Mouse (Mus musculus) intestine, postnatal 0 days (tissue): ENCODE measurements around the gene Usp34. TPM values are rescaled to one million over a fixed set of nuclear protein-coding genes. Genes with fewer than 3 reads are reported as not detected.

Experiments used
- ATAC-seq: fragments of 200-750 bp; cut with Nextera tagmentation; 2 replicates; pipeline ENCODE4 v1.8.0; 2017; ENCODE audit warnings: mild to moderate bottlenecking, moderate TSS enrichment, moderate library complexity
- H3K27ac ChIP-seq: fragments of 300-500 bp; sonication (generic); 2 replicates; pipeline ENCODE4 v1.5.1; 2014; ENCODE audit warnings: mild to moderate bottlenecking, low read depth, low read length, moderate library complexity
- H3K27me3 ChIP-seq: fragments of 300-500 bp; sonication (generic); replicated peaks from 2 replicates; pipeline ENCODE4 v1.6.1; 2014; ENCODE audit warnings: low read length, mixed read lengths; ENCODE audit not compliant: control insufficient read depth, insufficient read depth
- H3K36me3 ChIP-seq: fragments of 300-500 bp; sonication (generic); 2 replicates; pipeline ENCODE4 v1.6.1; 2014; ENCODE audit warnings: mild to moderate bottlenecking, moderate library complexity; ENCODE audit not compliant: control insufficient read depth, insufficient read depth
- H3K4me1 ChIP-seq: fragments of 300-500 bp; sonication (generic); replicated peaks from 2 replicates; pipeline ENCODE4 v1.6.1; 2014; ENCODE audit warnings: antibody characterized with exemption, low read length, mixed read lengths; ENCODE audit not compliant: control insufficient read depth, insufficient read depth
- H3K4me2 ChIP-seq: fragments of 300-500 bp; sonication (generic); replicated peaks from 2 replicates; pipeline ENCODE4 v1.6.1; 2014; ENCODE audit warnings: low read depth, mild to moderate bottlenecking, moderate library complexity
- H3K4me3 ChIP-seq: fragments of 300-500 bp; sonication (generic); 2 replicates; pipeline ENCODE4 v1.5.1; 2014; ENCODE audit warnings: low read depth, low read length
- H3K9ac ChIP-seq: fragments of 300-500 bp; sonication (generic); 2 replicates; pipeline ENCODE4 v1.6.1; 2014; ENCODE audit warnings: mild to moderate bottlenecking, low read depth, low read length
- H3K9me3 ChIP-seq: fragments of 300-500 bp; sonication (generic); 2 replicates; pipeline ENCODE4 v1.6.1; 2016; ENCODE audit warnings: mixed run types; ENCODE audit not compliant: control insufficient read depth
- CTCF ChIP-seq: sonication (generic); IDR thresholded peaks from 2 replicates; pipeline ENCODE4 v1.5.1; 2016; ENCODE audit warnings: low read depth, mild to moderate bottlenecking, control low read depth, antibody characterized with exemption, moderate library complexity
- WGBS: fragments of 180-500 bp; shearing (Covaris S2); extraction: QIAGEN DNeasy Blood & Tissue Kit; methylation state at CpG from one replicate; pipeline ENCODE4 v1.1.7; 2014; 5-methylcytosine and 5-hydroxymethylcytosine counted together
- polyA plus RNA-seq: library from polyadenylated mRNA; unstranded; fragments of >200 nt; fragmentation: Nextera tagmentation; extraction: Ambion mirVana; gene quantifications from 2 replicates; pipeline ENCODE4 v1.2.1, GENCODE M21; 2015

The Usp34 gene
- polyA plus RNA-seq, 1 experiment from 2014 or later: 13.4 TPM

- no peak overlapping the region for H3K27ac ChIP-seq
- WGBS: 69% methylated on average over 4 of the region's 4 CpGs
Observed at GRCm38 (mm10) chr11:23372032-23372431, 65.3 kb downstream of the Usp34 start.

GRCm38 (mm10) chr11:23372490-23372889 is 65.8 kb downstream of the Usp34 start:
- Histone ChIP-seq H3K9ac (no peak overlapping the region), H3K27ac (no peak overlapping the region), H3K36me3 (peaks cover 32% of the 10 kb centered on the region), H3K27me3 (no peaks in the 10 kb centered on the region), H3K9me3 (no peaks in the 10 kb centered on the region), H3K4me3 (no peak overlapping the region), H3K4me1 (no peaks in the 10 kb centered on the region), H3K4me2 (no peak overlapping the region)
- no peak for ATAC-seq
- no peak for TF ChIP-seq CTCF

More at GRCm38 (mm10) chr11:23372032-23372431, 65.3 kb downstream of the Usp34 start:
- Histone ChIP-seq H3K9ac (no peak overlapping the region), H3K27me3 (no peaks in the 10 kb centered on the region), H3K4me1 (no peaks in the 10 kb centered on the region), H3K4me2 (no peak overlapping the region), H3K36me3 (peaks cover 32% of the 10 kb centered on the region), H3K4me3 (no peak overlapping the region), H3K9me3 (no peaks in the 10 kb centered on the region)
- no peak for ATAC-seq
- no peak for TF ChIP-seq CTCF

GRCm38 (mm10) chr11:23380055-23380454 is 73.4 kb downstream of the Usp34 start:
- Histone ChIP-seq H3K4me3 (no peak overlapping the region), H3K9ac (no peak overlapping the region), H3K27ac (no peak overlapping the region), H3K36me3 (peaks cover 30% of the 10 kb centered on the region), H3K4me2 (no peak overlapping the region), H3K27me3 (no peaks in the 10 kb centered on the region), H3K4me1 (no peaks in the 10 kb centered on the region), H3K9me3 (no peaks in the 10 kb centered on the region)
- TF ChIP-seq CTCF: no peak
- 89% methylated on average over 2 of the region's 2 CpGs for WGBS
- ATAC-seq: no peak

GRCm38 (mm10) chr11:23380595-23380994 is 73.9 kb downstream of the Usp34 start:
- Histone ChIP-seq H3K27me3 (no peaks in the 10 kb centered on the region), H3K36me3 (peaks cover 30% of the 10 kb centered on the region), H3K9ac (no peak overlapping the region), H3K9me3 (no peaks in the 10 kb centered on the region), H3K4me1 (no peaks in the 10 kb centered on the region), H3K27ac (no peak overlapping the region), H3K4me3 (no peak overlapping the region), H3K4me2 (no peak overlapping the region)
- 90% methylated on average over 3 of the region's 3 CpGs for WGBS
- no peak for TF ChIP-seq CTCF
- ATAC-seq: no peak

GRCm38 (mm10) chr11:23382787-23383186 is 76.1 kb downstream of the Usp34 start:
- Histone ChIP-seq H3K36me3 (peaks cover 29% of the 10 kb centered on the region), H3K9ac (no peak overlapping the region), H3K4me2 (no peak overlapping the region), H3K9me3 (no peaks in the 10 kb centered on the region), H3K4me1 (no peaks in the 10 kb centered on the region), H3K4me3 (no peak overlapping the region), H3K27ac (no peak overlapping the region), H3K27me3 (no peaks in the 10 kb centered on the region)
- no peak for TF ChIP-seq CTCF
- ATAC-seq: no peak
- 87% methylated on average over 1 of the region's 1 CpGs for WGBS

- Histone ChIP-seq H3K9me3 (no peaks in the 10 kb centered on the region), H3K27me3 (no peaks in the 10 kb centered on the region), H3K27ac (no peak overlapping the region), H3K9ac (no peak overlapping the region), H3K4me1 (no peaks in the 10 kb centered on the region), H3K4me3 (no peak overlapping the region), H3K4me2 (no peak overlapping the region), H3K36me3 (peaks cover 30% of the 10 kb centered on the region)
- no peak for ATAC-seq
- no peak for TF ChIP-seq CTCF
- WGBS: 80% methylated on average over 1 of the region's 1 CpGs
Observed at GRCm38 (mm10) chr11:23389649-23390048, 83.0 kb downstream of the Usp34 start.

GRCm38 (mm10) chr11:23392567-23392966 is 85.9 kb downstream of the Usp34 start:
- Histone ChIP-seq H3K36me3 (peaks cover 39% of the 10 kb centered on the region), H3K4me2 (no peak overlapping the region), H3K9ac (no peak overlapping the region), H3K4me1 (no peaks in the 10 kb centered on the region), H3K27me3 (no peaks in the 10 kb centered on the region), H3K4me3 (no peak overlapping the region), H3K9me3 (no peaks in the 10 kb centered on the region), H3K27ac (no peak overlapping the region)
- no peak for TF ChIP-seq CTCF
- ATAC-seq: no peak
